Mouse (Mus musculus): ENCODE results near the gene Tango6.
A peak's percentile ranks its signal among the peaks of the same experiment; 100 is the strongest.
"Not testable (repeated sequence)": the region's sequence is repeated elsewhere in the genome, so short reads cannot be mapped to it uniquely, and the experiment has no call there.

Tango6 gene

GRCm38 (mm10) chr8:106884094-106884493 is 201.2 kb downstream of the Tango6 start:
- DNase-seq = not testable (repeated sequence)

- not testable (repeated sequence) for DNase-seq
Observed at GRCm38 (mm10) chr8:106884826-106885400, 202.0 kb downstream of the Tango6 start.

GRCm38 (mm10) chr8:106887336-106888189 is 204.7 kb downstream of the Tango6 start:
- peak; percentile 76 for DNase-seq

- DNase-seq = no peak
Observed at GRCm38 (mm10) chr8:106888803-106889202, 205.9 kb downstream of the Tango6 start.

GRCm38 (mm10) chr8:106892210-106892805 is 209.4 kb downstream of the Tango6 start:
- peak; percentile 66 for DNase-seq

- DNase-seq = no peak
Observed at GRCm38 (mm10) chr8:106892806-106893451, 210.1 kb downstream of the Tango6 start.

- peak; percentile 90 for DNase-seq
Observed at GRCm38 (mm10) chr8:106893481-106894156, 210.8 kb downstream of the Tango6 start, which contains the start of gene Utp4. Gene Utp4 (plus strand): TSS chr8:106893636.

- no peak for DNase-seq
Observed at GRCm38 (mm10) chr8:106899473-106899872, 216.6 kb downstream of the Tango6 start.
